Mouse (Mus musculus): Measurements from ENCODE around the gene Cdyl2. TPM values are rescaled to one million over a fixed set of nuclear protein-coding genes. Genes with fewer than 3 reads are reported as not detected.

The Cdyl2 gene
- total RNA-seq, 2 experiments from 2014 or later = 16.8 to 23.2 TPM

GRCm38 (mm10) chr8:116633470-116634150 lies 99.2 kb downstream of the Cdyl2 start:
- intact Hi-C loops (cut with DNase I) = no loop called here
- DNase-seq (ENCODE audit: low spot score in 2 of 2) = no peak

GRCm38 (mm10) chr8:116630066-116630465 lies 102.7 kb downstream of the Cdyl2 start:
- DNase-seq (ENCODE audit: low spot score in 2 of 2) = no peak
- intact Hi-C loops (cut with DNase I) = no loop called here

GRCm38 (mm10) chr8:116628975-116629374 lies 103.8 kb downstream of the Cdyl2 start:
- no peak for DNase-seq (ENCODE audit: low spot score in 2 of 2)
- intact Hi-C loops (cut with DNase I) = loop anchor here (10.0 kb wide), 1 partner anchor 124 kb away; the partner anchor contains the start of gene Dynlrb2

- intact Hi-C loops (cut with DNase I) = loop anchor here (10.0 kb wide), 1 partner anchor 123 kb away; the partner anchor contains the start of gene Dynlrb2
- no peak for DNase-seq (ENCODE audit: low spot score in 2 of 2)
These were observed 104.8 kb downstream of the Cdyl2 start for GRCm38 (mm10) chr8:116627854-116628479.

GRCm38 (mm10) chr8:116623591-116623990 lies 109.2 kb downstream of the Cdyl2 start:
- intact Hi-C loops (cut with DNase I) = loop anchor here (5.0 to 10.0 kb wide), 3 partner anchors 49 to 249 kb away; partner anchors contain the start of gene Dynlrb2

GRCm38 (mm10) chr8:116622326-116622725 lies 110.5 kb downstream of the Cdyl2 start:
- peak in 1 of 2 experiments; percentile 23 for DNase-seq (ENCODE audit: low spot score in 2 of 2)
- intact Hi-C loops (cut with DNase I) = loop anchor here (5.0 to 10.0 kb wide), 3 partner anchors 50 to 250 kb away; partner anchors contain the start of gene Dynlrb2

More at GRCm38 (mm10) chr8:116623591-116623990, 109.2 kb downstream of the Cdyl2 start:
- DNase-seq (ENCODE audit: low spot score in 2 of 2) = no peak

- intact Hi-C loops (cut with DNase I) = loop anchor here (1.0 to 10.0 kb wide), 4 partner anchors 51 to 251 kb away; partner anchors contain the start of genes Cdyl2 and Dynlrb2
- DNase-seq (ENCODE audit: low spot score in 2 of 2) = peak; percentile 73 to 80
These were observed 111.4 kb downstream of the Cdyl2 start for GRCm38 (mm10) chr8:116621158-116621961.

GRCm38 (mm10) chr8:116619686-116620320 lies 113.0 kb downstream of the Cdyl2 start:
- DNase-seq (ENCODE audit: low spot score in 2 of 2) = peak; percentile 74 to 80
- intact Hi-C loops (cut with DNase I) = loop anchor here (5.0 to 10.0 kb wide), 3 partner anchors 52 to 252 kb away; partner anchors contain the start of gene Dynlrb2

- intact Hi-C loops (cut with DNase I) = no loop called here
- no peak for DNase-seq (ENCODE audit: low spot score in 2 of 2)
These were observed 113.6 kb downstream of the Cdyl2 start for GRCm38 (mm10) chr8:116619221-116619620.

- DNase-seq (ENCODE audit: low spot score in 2 of 2) = peak; percentile 26 to 38
- intact Hi-C loops (cut with DNase I) = no loop called here
These were observed 114.0 kb downstream of the Cdyl2 start for GRCm38 (mm10) chr8:116618797-116619196.

- DNase-seq (ENCODE audit: low spot score in 2 of 2) = no peak
- intact Hi-C loops (cut with DNase I) = no loop called here
These were observed 114.9 kb downstream of the Cdyl2 start for GRCm38 (mm10) chr8:116617891-116618290.

GRCm38 (mm10) chr8:116616369-116616768 lies 116.4 kb downstream of the Cdyl2 start:
- no peak for DNase-seq (ENCODE audit: low spot score in 2 of 2)
- intact Hi-C loops (cut with DNase I) = no loop called here

- intact Hi-C loops (cut with DNase I) = no loop called here
- no peak for DNase-seq (ENCODE audit: low spot score in 2 of 2)
These were observed 117.9 kb downstream of the Cdyl2 start for GRCm38 (mm10) chr8:116614901-116615300.

- DNase-seq (ENCODE audit: low spot score in 2 of 2) = no peak
- intact Hi-C loops (cut with DNase I) = no loop called here
These were observed 126.6 kb downstream of the Cdyl2 start for GRCm38 (mm10) chr8:116606171-116606570.

- intact Hi-C loops (cut with DNase I) = no loop called here
- DNase-seq (ENCODE audit: low spot score in 2 of 2) = no peak
These were observed 130.0 kb downstream of the Cdyl2 start for GRCm38 (mm10) chr8:116602806-116603205.

GRCm38 (mm10) chr8:116599728-116600127 lies 133.1 kb downstream of the Cdyl2 start:
- intact Hi-C loops (cut with DNase I) = no loop called here
- no peak for DNase-seq (ENCODE audit: low spot score in 2 of 2)

- no peak for DNase-seq (ENCODE audit: low spot score in 2 of 2)
- intact Hi-C loops (cut with DNase I) = no loop called here
These were observed 141.6 kb downstream of the Cdyl2 start for GRCm38 (mm10) chr8:116591226-116591625.

- intact Hi-C loops (cut with DNase I) = no loop called here
- no peak for DNase-seq (ENCODE audit: low spot score in 2 of 2)
These were observed 142.2 kb downstream of the Cdyl2 start for GRCm38 (mm10) chr8:116590546-116590945.

GRCm38 (mm10) chr8:116590106-116590505 lies 142.7 kb downstream of the Cdyl2 start:
- intact Hi-C loops (cut with DNase I) = no loop called here
- DNase-seq (ENCODE audit: low spot score in 2 of 2) = no peak
